Mouse (Mus musculus): Measurements from ENCODE around the gene Reln.

DNA sequence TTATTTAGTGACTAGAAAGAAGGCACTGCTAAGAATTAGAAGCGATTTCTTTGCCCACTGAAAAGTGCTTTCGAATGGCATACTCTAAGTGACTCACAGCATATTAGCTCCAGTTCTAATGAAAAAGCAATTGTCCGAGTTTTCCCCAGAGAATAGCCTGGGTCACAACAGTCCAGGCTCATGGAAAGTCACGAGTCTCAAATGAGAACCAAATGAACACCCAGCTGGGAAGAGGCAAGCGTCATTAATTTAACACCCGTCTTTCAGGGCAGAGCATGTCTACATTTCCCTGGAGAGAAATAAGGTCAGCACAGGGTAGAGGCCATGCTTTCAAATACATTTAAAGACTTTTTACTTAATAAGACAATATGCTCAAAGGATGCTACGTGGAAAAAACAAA, 312.8 kb downstream of the Reln start:
- no peak for TF ChIP-seq USF1 (IDR thresholded peaks at IDR 0.05; ENCODE audit: low read depth)
- no peak for TF ChIP-seq POLR2A (IDR thresholded peaks at IDR 0.05; ENCODE audit: insufficient read length, low read depth)
- TF ChIP-seq MAX (IDR thresholded peaks at IDR 0.05; ENCODE audit: low read depth): no peak
- TF ChIP-seq MYOG (IDR thresholded peaks at IDR 0.05; ENCODE audit: control insufficient read depth in 1 of 3, insufficient read depth in 1 of 3, insufficient read length in 2 of 3, low read depth in 2 of 3): no peak
- TF ChIP-seq POLR2AphosphoS2 (IDR thresholded peaks at IDR 0.05; ENCODE audit: insufficient read length, low read depth): no peak
- TF ChIP-seq MYOD1 (IDR thresholded peaks at IDR 0.05; ENCODE audit: control insufficient read depth in 1 of 3, insufficient read length in 2 of 3, low read depth in 2 of 3): no peak
- no peak for TF ChIP-seq TCF3 (IDR thresholded peaks at IDR 0.05; ENCODE audit: insufficient read length, low read depth)
- TF ChIP-seq CEBPB (IDR thresholded peaks at IDR 0.05; ENCODE audit: insufficient read depth, poor library complexity, severe bottlenecking): no peak
